Comparison of ENCODE assay signal across 10 mouse cellular contexts in genomic region chr11:86106596-86106995, GRCm38 (mm10).
DNase-seq lines count a peak whose midpoint lies in the region.
"Had no signal": no experiment of that assay in that cellular context is flagged by ENCODE, and none has a peak within 500 bp of the region (broad histone marks: within the 10 kb centered on the region; RNA-seq: fewer than 3 reads in every experiment).

No protein-coding gene starts in this region.

- DNase-seq in gastrocnemius, postnatal 10 days: peak; percentile 11
- DNase-seq in gastrocnemius, adult 8-10 months (ENCODE audit: low spot score in 2 of 2): no peak
- peak; percentile 8 to 22 for DNase-seq in left cerebral cortex, postnatal 14 days (ENCODE audit: low spot score in 2 of 2)
- no peak for DNase-seq in left cerebral cortex, adult 11 months (ENCODE audit: low spot score)
- peak; percentile 29 for DNase-seq in MN1 (ENCODE audit: low spot score)
- DNase-seq in adrenal gland, postnatal 25 days: peak; percentile 68
- DNase-seq in ovary, postnatal 14 days (ENCODE audit: low spot score): no peak
- no peak for DNase-seq in T-cell, adult 2 months (ENCODE audit: low spot score)
- DNase-seq: cerebellum, adult 18-20 months; thymus, adult 18-20 months had no signal

- intact Hi-C loops in left cerebral cortex, postnatal 14 days (cut with DNase I): no loop called here

Comparison
In these comparisons a context has a peak if more than half of its experiments do, and no peak if none do; other contexts are left out.
1. DNase-seq: peak in gastrocnemius, postnatal 10 days (single experiment), left cerebral cortex, postnatal 14 days (2 of 2), MN1 (single experiment) and adrenal gland, postnatal 25 days (single experiment); none in gastrocnemius, adult 8-10 months (0 of 2), left cerebral cortex, adult 11 months (single experiment), ovary, postnatal 14 days (single experiment) and T-cell, adult 2 months (single experiment).